Mouse (Mus musculus) stomach, embryonic 16.5 days (tissue): ENCODE results near the gene H2-T24. TPM values are rescaled to one million over a fixed set of nuclear protein-coding genes. Genes with fewer than 3 reads are reported as not detected.

Experiments used
- ATAC-seq: fragments of 200-750 bp; cut with Nextera tagmentation; 2 replicates; pipeline ENCODE4 v1.8.0; 2017; ENCODE audit warnings: moderate number of reproducible peaks, moderate TSS enrichment; ENCODE audit not compliant: insufficient read depth, low FRiP score
- H3K27ac ChIP-seq: fragments of 300-500 bp; sonication (generic); 2 replicates; pipeline ENCODE4 v1.5.1; 2014; ENCODE audit warnings: low read length
- H3K27me3 ChIP-seq: fragments of 300-500 bp; sonication (generic); 2 replicates; pipeline ENCODE4 v1.6.1; 2014; ENCODE audit warnings: low read length, control low read depth, mixed read lengths; ENCODE audit not compliant: control insufficient read depth, insufficient read depth
- H3K36me3 ChIP-seq: fragments of 300-500 bp; sonication (generic); 2 replicates; pipeline ENCODE4 v1.6.1; 2014; ENCODE audit warnings: low read length; ENCODE audit not compliant: control insufficient read depth, insufficient read depth
- H3K4me1 ChIP-seq: fragments of 300-500 bp; sonication (generic); 2 replicates; pipeline ENCODE4 v1.6.1; 2014; ENCODE audit warnings: low read length, control low read depth, mixed read lengths; ENCODE audit not compliant: control insufficient read depth, insufficient read depth
- H3K4me2 ChIP-seq: fragments of 300-500 bp; sonication (generic); 2 replicates; pipeline ENCODE4 v1.6.1; 2014; ENCODE audit warnings: low read depth, low read length, mixed read lengths
- H3K4me3 ChIP-seq: fragments of 300-500 bp; sonication (generic); replicated peaks from 2 replicates; pipeline ENCODE4 v1.5.1; 2014; ENCODE audit warnings: mild to moderate bottlenecking, low read length
- H3K9ac ChIP-seq: fragments of 300-500 bp; sonication (generic); 2 replicates; pipeline ENCODE4 v1.6.1; 2014; ENCODE audit warnings: low read length
- H3K9me3 ChIP-seq: fragments of 300-500 bp; sonication (generic); replicated peaks from 2 replicates; pipeline ENCODE4 v1.6.1; 2016; ENCODE audit warnings: low read length, control low read depth; ENCODE audit not compliant: control insufficient read depth
- WGBS: fragments of 180-500 bp; shearing (Covaris S2); extraction: QIAGEN DNeasy Blood & Tissue Kit; methylation state at CpG from one replicate; pipeline ENCODE4 v1.1.7; 2014; 5-methylcytosine and 5-hydroxymethylcytosine counted together
- polyA plus RNA-seq: library from polyadenylated mRNA; unstranded; fragments of >200 nt; fragmentation: Nextera tagmentation; extraction: Ambion mirVana; gene quantifications from 2 replicates; pipeline ENCODE4 v1.2.1, GENCODE M21; 2015

Gene H2-T24
- polyA plus RNA-seq, 1 experiment from 2014 or later = 2.7 TPM

- Histone ChIP-seq H3K4me1 (peaks cover 16% of the 10 kb centered on the region), H3K27me3 (no peaks in the 10 kb centered on the region), H3K9ac (no peak overlapping the region), H3K4me2 (peak overlapping the region; percentile 31; the same call in 1 of the 2 replicates), H3K9me3 (no peaks in the 10 kb centered on the region), H3K27ac (0 out of 2 replicates have a peak overlapping the region, but pooled peaks have one; percentile 22), H3K36me3 (no peaks in the 10 kb centered on the region), H3K4me3 (no peak overlapping the region)
- no peak for ATAC-seq
- WGBS = 53% methylated on average over 12 of the region's 12 CpGs
These were observed 22.4 kb downstream of the H2-T24 start for GRCm38 (mm10) chr17:35997713-35998510.

GRCm38 (mm10) chr17:35996949-35997348, 23.4 kb downstream of the H2-T24 start:
- 2% methylated on average over 11 of the region's 11 CpGs for WGBS
- Histone ChIP-seq H3K4me2 (no peak overlapping the region), H3K36me3 (no peaks in the 10 kb centered on the region), H3K4me1 (peaks cover 22% of the 10 kb centered on the region), H3K9ac (0 out of 2 replicates have a peak overlapping the region, but pooled peaks have one; percentile 23), H3K27ac (no peak overlapping the region), H3K27me3 (no peaks in the 10 kb centered on the region), H3K4me3 (no peak overlapping the region), H3K9me3 (no peaks in the 10 kb centered on the region)
- peak; percentile 63 for ATAC-seq

GRCm38 (mm10) chr17:35994879-35995240, 25.5 kb downstream of the H2-T24 start:
- no peak for ATAC-seq
- no peaks in the 10 kb centered on the region for H3K36me3 ChIP-seq
- H3K4me3 ChIP-seq = peak overlapping the region; percentile 73
- no peaks in the 10 kb centered on the region for H3K27me3 ChIP-seq
- no peaks in the 10 kb centered on the region for H3K9me3 ChIP-seq
- H3K4me1 ChIP-seq = peaks cover 24% of the 10 kb centered on the region
- 1% methylated on average over 14 of the region's 14 CpGs for WGBS
- peak overlapping the region; percentile 71 for H3K9ac ChIP-seq
- no peak overlapping the region for H3K27ac ChIP-seq
- H3K4me2 ChIP-seq = peak overlapping the region; percentile 75

GRCm38 (mm10) chr17:35994175-35994878, 26.0 kb downstream of the H2-T24 start:
- Histone ChIP-seq H3K9me3 (no peaks in the 10 kb centered on the region), H3K27me3 (no peaks in the 10 kb centered on the region), H3K4me3 (peak overlapping the region; percentile 73), H3K9ac (peak overlapping the region; percentile 71), H3K4me1 (peaks cover 24% of the 10 kb centered on the region), H3K36me3 (no peaks in the 10 kb centered on the region), H3K4me2 (peak overlapping the region; percentile 75), H3K27ac (peak overlapping the region; percentile 78)
- 2% methylated on average over 31 of the region's 31 CpGs for WGBS
- peak; percentile 62 for ATAC-seq

GRCm38 (mm10) chr17:35993675-35994074, 26.7 kb downstream of the H2-T24 start:
- peak overlapping the region; percentile 21; the same call in 1 of the 2 replicates for H3K9ac ChIP-seq
- 8% methylated on average over 17 of the region's 17 CpGs for WGBS
- H3K4me2 ChIP-seq = peak overlapping the region; percentile 75
- peaks cover 24% of the 10 kb centered on the region for H3K4me1 ChIP-seq
- no peaks in the 10 kb centered on the region for H3K9me3 ChIP-seq
- H3K4me3 ChIP-seq = peak overlapping the region; percentile 73
- H3K27me3 ChIP-seq = no peaks in the 10 kb centered on the region
- H3K27ac ChIP-seq = no peak overlapping the region
- ATAC-seq = peak; percentile 71
- H3K36me3 ChIP-seq = peaks cover under 1% of the 10 kb centered on the region; the same call in 1 of the 2 replicates

- Histone ChIP-seq H3K4me3 (no peak overlapping the region), H3K27ac (peak overlapping the region; percentile 74), H3K9me3 (no peaks in the 10 kb centered on the region), H3K4me1 (peaks cover 16% of the 10 kb centered on the region), H3K27me3 (no peaks in the 10 kb centered on the region), H3K36me3 (peaks cover 12% of the 10 kb centered on the region), H3K4me2 (peak overlapping the region; percentile 29; the same call in 1 of the 2 replicates), H3K9ac (peak overlapping the region; percentile 38; the same call in 1 of the 2 replicates)
- ATAC-seq = no peak
- 23% methylated on average over 10 of the region's 10 CpGs for WGBS
These were observed 28.6 kb downstream of the H2-T24 start for GRCm38 (mm10) chr17:35991781-35992180.

GRCm38 (mm10) chr17:35981776-35982175, 38.6 kb downstream of the H2-T24 start:
- Histone ChIP-seq H3K9ac (no peak overlapping the region), H3K36me3 (peaks cover 7% of the 10 kb centered on the region; the same call in 1 of the 2 replicates), H3K4me1 (peaks cover 18% of the 10 kb centered on the region), H3K9me3 (no peaks in the 10 kb centered on the region), H3K4me2 (no peak overlapping the region), H3K27me3 (no peaks in the 10 kb centered on the region), H3K27ac (no peak overlapping the region), H3K4me3 (no peak overlapping the region)
- WGBS = 88% methylated on average over 9 of the region's 9 CpGs
- ATAC-seq = no peak

GRCm38 (mm10) chr17:35980363-35980754, 40.0 kb downstream of the H2-T24 start:
- Histone ChIP-seq H3K4me1 (peaks cover 18% of the 10 kb centered on the region), H3K9ac (peak overlapping the region; percentile 91), H3K27me3 (no peaks in the 10 kb centered on the region), H3K27ac (peak overlapping the region; percentile 96), H3K4me3 (peak overlapping the region; percentile 99), H3K9me3 (no peaks in the 10 kb centered on the region), H3K36me3 (peaks cover 7% of the 10 kb centered on the region; the same call in 1 of the 2 replicates), H3K4me2 (peak overlapping the region; percentile 89)
- ATAC-seq = peak; percentile 47
- WGBS = 0% methylated on average over 29 of the region's 29 CpGs
